Mouse (Mus musculus) liver, embryonic 14.5 days (tissue): Measurements from ENCODE around the gene Plk3. TPM values are rescaled to one million over a fixed set of nuclear protein-coding genes. Genes with fewer than 3 reads are reported as not detected.

Experiments used
- ATAC-seq: fragments of 200-750 bp; cut with Nextera tagmentation; 2 replicates; pipeline ENCODE4 v1.8.0; 2017; ENCODE audit warnings: moderate number of reproducible peaks, mild to moderate bottlenecking, moderate library complexity; ENCODE audit not compliant: insufficient read depth
- DNase-seq, 3 experiments: peaks; one replicate each; pipeline ENCODE4 v3.0.0-alpha.2; 2012 to 2013; ENCODE audit warnings: low read depth in 3 of 3, low spot score in 3 of 3
- H3K27ac ChIP-seq: fragments of 300-500 bp; sonication (generic); 2 replicates; pipeline ENCODE4 v1.5.1; 2014; ENCODE audit warnings: moderate library complexity, mild to moderate bottlenecking, control low read depth, inconsistent platforms
- H3K27me3 ChIP-seq: fragments of 300-500 bp; sonication (generic); 2 replicates; pipeline ENCODE4 v1.6.1; 2014; ENCODE audit warnings: mild to moderate bottlenecking, low read length, moderate library complexity; ENCODE audit not compliant: control insufficient read depth, insufficient read depth
- H3K36me3 ChIP-seq: fragments of 300-500 bp; sonication (generic); replicated peaks from 2 replicates; pipeline ENCODE4 v1.6.1; 2014; ENCODE audit warnings: low read depth; ENCODE audit not compliant: control insufficient read depth, insufficient read depth
- H3K4me1 ChIP-seq, 2 experiments: fragments of 200-500 bp in 1 of 2; fragments of 300-500 bp in 1 of 2; sonication (generic) in 1 of 2; replicated peaks; 2 replicates each; pipeline ENCODE4 v1.6.1; 2012 to 2014; ENCODE audit warnings: antibody characterized with exemption in 1 of 2, inconsistent platforms in 1 of 2, low read length in 1 of 2; ENCODE audit not compliant: control insufficient read depth in 2 of 2, insufficient read depth in 2 of 2
- H3K4me2 ChIP-seq: fragments of 300-500 bp; sonication (generic); 2 replicates; pipeline ENCODE4 v1.6.1; 2014; ENCODE audit warnings: low read depth, mild to moderate bottlenecking, control low read depth, moderate library complexity
- H3K4me3 ChIP-seq, 2 experiments: fragments of 200-500 bp in 1 of 2; fragments of 300-500 bp in 1 of 2; sonication (generic) in 1 of 2; 2 replicates each; pipeline ENCODE4 v1.5.1; 2012 to 2014; ENCODE audit warnings: low read depth in 2 of 2, low read length in 2 of 2, mild to moderate bottlenecking in 2 of 2, control low read depth in 1 of 2, inconsistent platforms in 1 of 2, moderate library complexity in 1 of 2; ENCODE audit not compliant: insufficient read depth in 1 of 2
- H3K9ac ChIP-seq: fragments of 300-500 bp; sonication (generic); replicated peaks from 2 replicates; pipeline ENCODE4 v1.6.1; 2014; ENCODE audit warnings: mild to moderate bottlenecking, control low read depth, moderate library complexity
- H3K9me3 ChIP-seq: fragments of 300-500 bp; sonication (generic); 2 replicates; pipeline ENCODE4 v1.6.1; 2016; ENCODE audit warnings: low read length, mixed read lengths; ENCODE audit not compliant: control insufficient read depth
- CTCF ChIP-seq: IDR thresholded peaks from 2 replicates; pipeline ENCODE4 v1.5.1; 2016; ENCODE audit warnings: antibody characterized with exemption, low read depth, control low read depth
- EP300 ChIP-seq: IDR thresholded peaks from 2 replicates; pipeline ENCODE4 v1.6.1; 2016; ENCODE audit warnings: antibody characterized with exemption, low read depth
- WGBS: fragments of 180-500 bp; shearing (Covaris S2); extraction: QIAGEN DNeasy Blood & Tissue Kit; methylation state at CpG from one replicate; pipeline ENCODE4 v1.1.7; 2014; ENCODE audit not compliant: insufficient replicate concordance; 5-methylcytosine and 5-hydroxymethylcytosine counted together
- polyA plus RNA-seq, 2 experiments: library from polyadenylated mRNA; depleted of rRNA in 1 of 2; stranded (reverse) in 1 of 2; unstranded in 1 of 2; fragments of >200 nt; fragmentation: Nextera tagmentation in 1 of 2; extraction: Ambion mirVana in 1 of 2; gene quantifications; 2 replicates each; pipeline versions ENCODE4 v1.2.1 to v1.2.3; 2012 to 2014

The Plk3 gene
- polyA plus RNA-seq, 2 experiments: 1.1 to 1.7 TPM

- Histone ChIP-seq H3K27me3 (no peaks in the 10 kb centered on the region), H3K4me2 (peak overlapping the region; percentile 81), H3K27ac (peak overlapping the region; percentile 25; the same call in 1 of the 2 replicates), H3K4me3 (peak overlapping the region in 1 of 2 experiments; percentile 85; a peak in 1 of 4 replicates), H3K9me3 (no peaks in the 10 kb centered on the region), H3K9ac (peak overlapping the region; percentile 40), H3K4me1 (peaks cover 9 to 17% of the 10 kb centered on the region in 2 experiments), H3K36me3 (peaks cover 52% of the 10 kb centered on the region)
- DNase-seq: no peak
- TF ChIP-seq EP300: no peak
- TF ChIP-seq CTCF: no peak
- ATAC-seq: no peak
- 48% methylated on average over 5 of the region's 5 CpGs for WGBS
Measured at GRCm38 (mm10) chr4:117152714-117153113, 19.0 kb upstream of the Plk3 start.

- H3K27ac ChIP-seq: no peak overlapping the region; the same call in 1 of the 2 replicates
- no peak overlapping the region for H3K4me2 ChIP-seq
- H3K4me3 ChIP-seq: no peak overlapping the region
- ATAC-seq (no peak), DNase-seq (no peak)
- no peaks in the 10 kb centered on the region for H3K27me3 ChIP-seq
- no peaks in the 10 kb centered on the region for H3K9me3 ChIP-seq
- TF ChIP-seq EP300: no peak
- no peak for TF ChIP-seq CTCF
- peaks cover 52% of the 10 kb centered on the region for H3K36me3 ChIP-seq
- peaks cover 7 to 14% of the 10 kb centered on the region in 2 experiments for H3K4me1 ChIP-seq
- 42% methylated on average over 1 of the region's 1 CpGs for WGBS
- H3K9ac ChIP-seq: no peak overlapping the region
Measured at GRCm38 (mm10) chr4:117151416-117151815, 17.7 kb upstream of the Plk3 start.

GRCm38 (mm10) chr4:117150212-117150733 lies 16.5 kb upstream of the Plk3 start:
- Histone ChIP-seq H3K27ac (no peak overlapping the region), H3K9me3 (no peaks in the 10 kb centered on the region), H3K36me3 (peaks cover 52% of the 10 kb centered on the region), H3K4me2 (no peak overlapping the region), H3K27me3 (no peaks in the 10 kb centered on the region), H3K4me1 (peaks cover 6 to 13% of the 10 kb centered on the region in 2 experiments), H3K9ac (no peak overlapping the region), H3K4me3 (no peak overlapping the region)
- TF ChIP-seq EP300 (no peak), CTCF (no peak)
- 70% methylated on average over 6 of the region's 6 CpGs for WGBS
- ATAC-seq (0 out of 2 replicates have a peak, but pooled peaks have one; percentile 9), DNase-seq (no peak)

DNA sequence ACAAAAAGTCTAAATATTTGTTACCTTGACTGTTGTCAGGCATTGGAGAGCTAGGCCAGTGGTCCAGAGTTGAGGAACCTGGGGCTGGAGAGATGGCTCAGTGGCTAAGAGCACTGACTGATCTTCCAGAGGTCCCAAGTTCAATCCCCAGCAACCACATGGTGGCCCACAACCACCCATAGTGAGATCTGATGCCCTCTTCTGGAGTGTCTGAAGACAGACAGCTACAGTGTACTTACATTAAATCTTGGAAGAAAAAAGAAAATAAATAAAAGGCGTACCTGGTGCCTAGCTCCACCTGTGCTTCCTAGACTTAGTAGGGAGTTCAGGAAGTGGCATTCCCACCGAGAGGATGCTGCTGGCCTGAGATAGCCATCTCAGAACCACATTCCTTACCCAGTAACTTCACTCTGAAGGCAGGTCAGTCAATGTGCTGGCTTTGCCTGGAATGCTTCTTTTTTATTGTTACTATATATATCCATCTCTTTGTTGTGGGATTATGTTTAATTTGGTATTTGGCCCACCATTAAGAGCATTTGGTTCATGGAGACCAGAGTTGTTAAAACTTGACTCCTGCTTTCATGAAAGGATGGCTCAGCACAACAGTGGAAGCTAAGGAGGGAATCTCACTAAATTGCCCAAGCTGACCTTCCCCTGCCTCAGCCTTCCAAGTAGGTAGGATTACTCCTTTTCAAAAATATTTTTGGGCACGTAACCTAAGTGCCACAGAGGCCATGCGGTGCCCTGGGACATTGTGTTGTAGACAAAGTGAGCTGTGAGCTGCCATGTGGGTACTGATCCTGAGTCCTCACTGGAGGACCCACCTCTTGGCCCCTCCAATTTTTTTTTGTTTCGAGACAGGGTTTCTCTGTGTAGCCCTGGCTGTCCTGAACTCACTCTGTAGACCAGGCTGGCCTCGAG lies 15.8 kb upstream of the Plk3 start:
- WGBS: 55% methylated on average over 6 of the region's 6 CpGs
- H3K27ac ChIP-seq: no peak overlapping the region
- no peaks in the 10 kb centered on the region for H3K9me3 ChIP-seq
- no peak overlapping the region for H3K4me3 ChIP-seq
- 0 out of 2 replicates have a peak, but pooled peaks have one; percentile 6 for ATAC-seq
- H3K4me1 ChIP-seq: peaks cover 6 to 13% of the 10 kb centered on the region in 2 experiments
- H3K9ac ChIP-seq: no peak overlapping the region
- H3K36me3 ChIP-seq: peaks cover 47% of the 10 kb centered on the region
- H3K27me3 ChIP-seq: no peaks in the 10 kb centered on the region
- H3K4me2 ChIP-seq: no peak overlapping the region
- no peak for DNase-seq
- peak; percentile 17; the same call in 1 of the 2 replicates for TF ChIP-seq CTCF
- TF ChIP-seq EP300: no peak

DNA sequence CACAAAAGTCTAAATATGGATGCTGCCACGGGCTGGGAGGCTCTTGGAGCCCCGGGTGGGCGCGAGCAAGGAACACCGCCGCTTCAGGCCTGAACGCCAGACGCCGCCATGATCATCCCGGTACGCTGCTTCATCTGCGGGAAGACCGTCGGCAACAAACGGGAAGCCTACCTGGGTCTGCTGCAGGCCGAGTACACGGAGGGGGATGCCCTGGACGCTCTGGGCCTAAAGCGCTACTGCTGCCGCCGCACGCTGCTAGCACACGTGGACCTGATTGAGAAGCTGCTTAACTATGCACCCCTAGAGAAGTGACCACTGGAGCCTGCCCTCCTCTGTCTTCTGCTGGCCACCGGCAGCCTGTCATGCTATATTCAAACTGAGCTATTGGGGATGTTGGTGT lies 15.1 kb upstream of the Plk3 start:
- 74% methylated on average over 24 of the region's 24 CpGs for WGBS
- H3K27ac ChIP-seq: no peak overlapping the region
- H3K36me3 ChIP-seq: peaks cover 40% of the 10 kb centered on the region
- no peak for ATAC-seq
- H3K4me2 ChIP-seq: no peak overlapping the region
- DNase-seq: no peak
- H3K9me3 ChIP-seq: no peaks in the 10 kb centered on the region
- no peaks in the 10 kb centered on the region for H3K27me3 ChIP-seq
- no peak overlapping the region for H3K4me3 ChIP-seq
- no peak for TF ChIP-seq EP300
- no peak for TF ChIP-seq CTCF
- peaks cover 6 to 10% of the 10 kb centered on the region in 2 experiments for H3K4me1 ChIP-seq
- H3K9ac ChIP-seq: no peak overlapping the region
